Mouse (Mus musculus): ENCODE data around the gene Efs.
"Not testable (repeated sequence)": the region's sequence is repeated elsewhere in the genome, so short reads cannot be mapped to it uniquely, and the experiment has no call there.

Gene Efs

DNA sequence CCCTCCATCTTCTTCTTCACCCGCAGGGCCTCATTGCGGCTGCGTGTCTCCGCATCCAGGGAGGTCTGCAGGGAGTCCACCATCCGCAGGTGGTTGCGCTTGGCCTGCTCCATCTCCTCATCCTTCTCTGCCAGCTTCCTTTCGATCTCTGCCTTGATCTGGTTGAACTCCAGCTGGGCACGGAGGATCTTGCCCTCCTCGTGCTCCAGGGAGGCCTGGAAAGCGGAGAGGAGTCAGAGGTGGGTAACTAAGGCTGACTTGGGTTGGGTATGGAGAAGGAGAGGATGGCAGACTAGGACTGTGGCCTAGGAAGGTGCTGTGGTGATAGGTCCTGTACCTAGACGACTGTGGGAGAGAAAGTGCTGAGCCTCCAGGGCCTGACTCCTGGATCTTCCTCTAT, 21.1 kb upstream of the Efs start:
- not testable (repeated sequence) for DNase-seq

DNA sequence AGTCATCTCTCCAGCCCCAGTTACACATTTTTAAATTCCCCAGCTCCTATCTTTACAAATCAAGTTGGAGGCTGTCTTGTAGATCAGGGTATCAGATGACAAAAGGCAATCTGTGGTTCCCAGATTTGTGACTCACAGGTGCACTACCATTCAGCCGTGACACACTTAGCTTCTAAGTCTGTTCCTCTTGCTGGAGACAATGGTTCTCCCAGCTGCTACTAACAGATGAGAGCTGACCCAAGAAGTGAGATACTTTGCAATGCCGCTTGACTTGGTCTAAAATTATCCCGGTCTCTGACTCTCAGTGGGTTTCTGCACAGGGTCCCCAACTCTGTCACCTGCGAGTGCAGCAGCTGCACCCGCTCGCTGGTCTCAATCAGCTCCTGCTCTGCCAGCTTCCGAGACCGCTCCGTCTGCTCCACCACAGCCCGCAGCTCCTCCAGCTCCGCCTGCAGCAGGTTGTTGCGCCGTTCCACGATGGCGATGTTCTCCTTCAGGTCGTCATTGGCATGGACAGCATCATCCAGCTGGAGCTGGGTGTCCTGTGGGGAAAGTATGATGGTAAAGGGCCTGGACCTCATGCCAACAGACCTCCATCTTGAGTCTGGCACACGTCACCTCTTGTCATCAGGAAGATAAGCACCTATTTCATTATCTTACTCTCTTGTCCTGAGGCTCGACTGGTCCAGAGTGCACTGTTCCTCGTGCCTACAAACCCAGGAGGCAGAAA, 20.2 kb upstream of the Efs start:
- DNase-seq: no peak

DNA sequence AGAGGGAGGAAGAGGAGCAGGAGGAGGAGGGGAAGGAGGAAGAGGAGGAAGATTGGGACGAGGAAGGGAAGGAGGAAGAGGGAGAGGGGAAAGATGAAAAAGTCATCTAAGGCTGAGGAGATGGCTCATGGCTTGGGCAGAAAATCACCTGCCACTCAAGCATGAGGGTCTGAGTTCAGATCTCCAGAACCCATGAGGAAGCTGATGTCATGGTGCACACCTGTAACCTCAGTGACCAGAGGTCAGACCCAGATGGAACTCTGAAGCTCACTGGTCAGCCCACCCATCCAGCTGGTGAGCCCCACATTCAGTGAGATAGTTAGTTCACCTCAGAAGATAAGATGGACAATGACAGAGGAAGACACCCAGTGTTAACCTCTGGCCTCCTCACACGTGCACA, 19.0 kb upstream of the Efs start:
- DNase-seq: no peak

DNA sequence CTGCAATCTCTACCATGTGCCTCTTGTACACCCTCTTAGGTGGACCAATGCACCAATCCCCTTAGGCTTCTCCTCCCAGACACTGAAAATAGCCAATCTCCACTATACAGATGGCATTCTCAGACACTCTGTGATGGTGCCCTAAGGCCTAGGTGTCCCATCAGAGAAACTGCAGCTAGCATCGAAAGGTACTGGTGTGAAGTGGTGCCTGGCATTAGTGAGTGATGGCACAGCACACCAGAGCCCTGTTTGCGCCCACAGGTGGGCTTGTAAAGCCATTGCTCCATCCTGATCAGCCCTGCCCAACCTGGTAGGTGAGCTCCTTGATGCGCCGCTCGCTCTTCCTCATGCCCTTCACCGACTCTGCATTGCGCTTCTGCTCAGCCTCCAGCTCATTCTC, 18.0 kb upstream of the Efs start:
- DNase-seq: no peak

DNA sequence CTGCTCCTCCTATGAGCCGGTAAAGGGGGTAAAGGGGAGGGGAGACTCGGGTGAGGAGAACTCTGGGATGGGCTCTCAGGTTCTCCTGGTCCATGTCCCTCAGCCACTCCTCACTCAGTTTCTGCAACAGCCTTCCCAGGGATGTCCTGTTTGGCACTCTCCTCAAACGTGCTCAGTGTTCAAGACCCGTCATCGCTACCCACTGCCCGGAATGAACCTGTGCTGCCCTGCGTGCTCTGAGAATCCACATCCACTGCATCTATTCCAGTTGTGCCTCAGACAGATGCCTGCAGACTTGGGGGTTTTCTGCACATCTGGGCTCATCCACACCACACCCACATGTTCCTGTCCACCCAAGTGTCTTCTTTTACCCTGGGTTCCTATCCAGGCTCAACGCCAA, 16.6 kb upstream of the Efs start:
- no peak for DNase-seq

DNA sequence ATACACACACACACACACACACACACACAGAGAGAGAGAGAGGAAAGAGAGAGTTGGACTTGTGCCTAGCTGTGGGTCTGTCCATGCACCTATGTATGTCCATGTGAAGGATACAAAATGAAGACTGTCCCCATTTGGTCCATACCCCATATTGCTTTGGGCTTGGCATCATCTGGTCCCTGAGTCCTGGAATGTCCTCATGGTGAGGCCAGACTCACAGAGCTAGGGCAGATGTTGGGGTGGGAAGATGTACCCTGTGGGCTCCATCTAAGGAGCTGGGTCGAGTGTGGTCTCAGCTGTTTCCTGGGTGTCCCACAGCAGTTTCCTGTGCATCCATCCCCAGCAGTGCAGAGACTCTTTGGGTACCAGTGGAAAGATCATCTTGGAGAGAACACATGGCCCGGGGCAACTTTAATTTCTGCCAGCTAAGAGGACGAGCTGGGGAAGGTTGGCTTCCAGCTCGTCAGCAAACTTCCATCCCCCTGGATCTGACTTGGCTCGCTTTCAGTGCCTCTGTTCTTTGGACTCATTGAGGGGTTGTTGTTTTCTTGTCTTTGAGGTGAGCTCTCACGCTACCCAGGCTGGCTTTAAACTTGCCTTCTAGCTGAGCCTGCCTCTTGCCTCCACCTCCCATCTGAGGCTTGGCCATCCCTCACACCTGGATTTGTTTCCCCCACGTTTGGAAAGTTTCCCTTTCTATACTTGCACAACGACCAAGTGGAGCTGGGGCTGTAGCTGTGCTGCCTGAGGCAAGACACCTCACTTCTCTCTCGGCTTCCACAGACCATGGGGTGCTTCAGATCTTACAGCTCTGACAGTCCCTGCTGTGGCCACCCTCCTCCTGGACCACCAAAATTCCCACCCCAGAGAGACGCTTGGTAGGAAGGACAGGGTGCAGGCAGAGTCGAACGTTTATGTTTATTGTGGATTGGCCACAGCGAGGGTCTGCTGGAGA, 15.4 kb upstream of the Efs start:
- DNase-seq: no peak

DNA sequence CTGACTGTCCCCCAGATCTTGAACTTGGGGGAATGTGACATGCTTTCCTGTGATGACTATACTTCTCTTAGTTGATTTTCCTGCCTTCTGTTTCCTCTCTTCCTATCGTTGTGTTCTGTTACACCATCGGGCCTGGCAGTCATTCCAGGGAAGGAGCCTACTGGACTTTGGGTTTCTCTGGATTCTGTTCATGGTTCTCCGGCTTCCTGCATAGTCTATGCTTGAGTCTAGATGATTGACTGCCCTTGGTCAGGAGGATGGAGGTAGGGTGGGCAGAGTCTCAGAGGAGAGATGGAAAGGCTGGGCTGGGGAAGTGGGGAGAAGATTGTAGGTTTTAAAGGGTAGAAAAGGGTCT, 14.2 kb upstream of the Efs start:
- DNase-seq: no peak

DNA sequence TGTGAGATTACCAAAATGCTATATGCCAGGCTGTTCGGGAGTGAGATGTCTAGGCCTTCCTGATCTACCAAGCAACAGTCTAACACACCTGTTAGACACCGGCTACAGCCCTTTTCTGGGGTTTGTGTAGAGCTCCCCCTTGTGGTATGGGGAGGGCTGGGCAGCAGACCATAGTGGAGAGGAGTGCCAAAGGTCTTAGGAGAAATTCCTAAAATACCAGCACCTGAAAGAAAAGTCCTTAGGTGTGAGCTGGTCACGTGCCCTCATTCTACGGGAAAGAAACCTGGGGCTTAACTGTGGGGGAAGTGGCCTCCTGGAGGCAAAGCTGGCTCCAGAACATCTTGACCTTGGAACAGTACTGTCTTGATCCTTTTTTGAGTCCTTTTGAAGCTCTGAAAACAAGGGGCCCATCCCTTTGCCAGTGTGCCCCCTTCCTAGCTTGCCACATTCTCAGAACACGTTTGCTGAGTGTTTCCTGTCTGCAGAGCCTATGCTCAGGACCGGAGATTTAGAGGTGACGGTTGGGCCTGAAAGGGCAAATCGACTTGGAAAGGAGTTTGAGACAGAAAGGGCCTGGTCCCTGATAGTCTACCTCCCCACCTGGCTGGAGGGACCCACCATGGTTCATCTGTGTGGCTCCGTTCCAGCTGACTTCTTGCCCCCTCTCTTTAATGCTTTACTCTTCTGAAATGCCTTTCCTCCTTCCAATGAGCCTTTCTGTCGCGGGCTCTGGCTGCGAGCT, 13.7 kb upstream of the Efs start:
- DNase-seq: peak; percentile 59 to 63

DNA sequence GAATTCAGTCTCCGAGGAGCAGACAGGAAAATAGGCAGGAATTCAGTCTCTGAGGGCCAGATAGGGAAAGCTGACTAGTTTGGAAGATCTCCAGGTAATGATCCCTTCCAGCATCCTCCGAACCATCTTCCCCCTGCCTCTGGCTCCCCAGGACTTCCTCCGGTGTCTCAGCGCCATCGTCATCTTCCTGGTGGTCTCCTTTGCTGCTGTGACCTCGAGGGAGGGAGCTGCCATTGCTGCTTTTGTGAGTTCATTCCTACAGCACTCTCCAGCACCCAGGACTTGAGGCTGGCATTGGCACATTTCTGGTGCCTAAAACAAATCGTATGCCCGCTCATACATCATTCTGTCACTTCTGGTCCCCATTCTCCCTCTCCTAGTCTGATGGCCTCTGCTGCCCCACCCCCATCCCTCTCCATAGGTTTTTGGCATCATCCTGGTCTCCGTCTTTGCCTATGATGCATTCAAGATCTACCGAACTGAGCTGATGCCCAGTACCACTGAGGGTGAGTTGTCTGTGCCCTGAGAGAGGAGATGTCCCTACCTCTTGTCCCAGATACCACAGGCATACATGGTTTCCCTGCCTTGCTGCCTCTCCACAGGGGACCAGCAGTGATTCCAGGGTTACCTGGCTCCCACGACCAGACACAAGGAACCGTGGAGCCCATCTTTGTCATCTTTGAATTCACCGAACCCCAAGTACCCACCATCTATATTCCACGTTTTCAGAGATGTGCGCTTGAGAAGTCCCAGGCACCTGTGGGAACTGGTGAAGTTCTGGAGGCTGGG, 12.7 kb upstream of the Efs start:
- DNase-seq: no peak

DNA sequence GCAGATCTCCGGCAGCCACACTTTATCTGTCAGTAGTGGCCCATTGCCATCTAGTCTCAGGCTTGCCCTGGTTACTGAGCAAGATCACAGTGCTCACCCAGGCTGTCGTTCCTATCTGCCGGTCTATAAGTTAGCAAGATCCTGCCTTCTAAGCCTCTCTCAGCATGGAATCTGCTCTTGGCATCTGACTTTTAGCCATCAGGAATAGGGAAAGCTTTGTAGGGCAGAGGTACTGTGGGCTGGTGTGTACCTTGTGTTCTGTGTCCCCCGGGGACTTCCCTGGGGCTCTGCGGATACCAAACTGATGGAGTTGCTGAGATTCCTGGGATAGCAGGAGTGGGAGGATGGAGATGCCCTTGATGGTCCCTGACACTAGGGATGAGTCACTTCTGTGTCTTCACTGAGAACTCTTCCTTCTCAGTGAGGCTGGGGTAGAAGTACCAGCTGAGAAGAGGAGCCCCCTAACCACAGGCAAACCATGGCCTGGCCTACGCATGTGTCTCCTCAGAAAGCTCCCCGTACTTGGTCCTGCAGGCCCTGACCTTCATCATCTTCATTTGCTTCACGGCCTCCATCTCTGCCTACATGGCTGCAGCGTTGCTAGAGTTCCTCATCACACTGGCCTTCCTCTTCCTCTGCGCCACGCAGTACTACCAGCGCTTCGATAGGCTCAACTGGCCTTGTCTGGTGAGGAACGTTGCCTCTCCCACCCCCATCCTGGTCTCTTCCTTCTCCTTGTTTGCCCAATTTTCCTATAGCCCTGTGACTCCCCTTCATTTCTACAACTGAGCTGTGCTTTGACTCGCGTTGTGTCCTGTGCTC, 11.6 kb upstream of the Efs start:
- DNase-seq: no peak

DNA sequence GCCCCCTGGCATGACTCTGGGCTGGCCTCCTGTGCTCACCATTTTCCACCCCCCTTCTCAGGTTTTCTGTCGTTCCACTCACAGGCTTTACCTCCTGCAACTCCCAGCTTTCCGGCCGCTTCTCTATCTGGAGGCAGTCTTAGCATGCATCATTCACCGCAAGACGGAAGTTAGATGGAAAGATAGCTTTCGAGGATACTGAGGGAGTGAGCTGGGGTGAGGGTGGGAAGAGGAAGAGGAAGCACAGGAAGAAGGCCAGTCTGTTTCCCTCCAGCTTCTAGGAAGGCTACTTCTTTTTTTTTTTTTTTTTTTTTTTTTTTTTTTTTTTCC, 10.9 kb upstream of the Efs start:
- DNase-seq: no peak

DNA sequence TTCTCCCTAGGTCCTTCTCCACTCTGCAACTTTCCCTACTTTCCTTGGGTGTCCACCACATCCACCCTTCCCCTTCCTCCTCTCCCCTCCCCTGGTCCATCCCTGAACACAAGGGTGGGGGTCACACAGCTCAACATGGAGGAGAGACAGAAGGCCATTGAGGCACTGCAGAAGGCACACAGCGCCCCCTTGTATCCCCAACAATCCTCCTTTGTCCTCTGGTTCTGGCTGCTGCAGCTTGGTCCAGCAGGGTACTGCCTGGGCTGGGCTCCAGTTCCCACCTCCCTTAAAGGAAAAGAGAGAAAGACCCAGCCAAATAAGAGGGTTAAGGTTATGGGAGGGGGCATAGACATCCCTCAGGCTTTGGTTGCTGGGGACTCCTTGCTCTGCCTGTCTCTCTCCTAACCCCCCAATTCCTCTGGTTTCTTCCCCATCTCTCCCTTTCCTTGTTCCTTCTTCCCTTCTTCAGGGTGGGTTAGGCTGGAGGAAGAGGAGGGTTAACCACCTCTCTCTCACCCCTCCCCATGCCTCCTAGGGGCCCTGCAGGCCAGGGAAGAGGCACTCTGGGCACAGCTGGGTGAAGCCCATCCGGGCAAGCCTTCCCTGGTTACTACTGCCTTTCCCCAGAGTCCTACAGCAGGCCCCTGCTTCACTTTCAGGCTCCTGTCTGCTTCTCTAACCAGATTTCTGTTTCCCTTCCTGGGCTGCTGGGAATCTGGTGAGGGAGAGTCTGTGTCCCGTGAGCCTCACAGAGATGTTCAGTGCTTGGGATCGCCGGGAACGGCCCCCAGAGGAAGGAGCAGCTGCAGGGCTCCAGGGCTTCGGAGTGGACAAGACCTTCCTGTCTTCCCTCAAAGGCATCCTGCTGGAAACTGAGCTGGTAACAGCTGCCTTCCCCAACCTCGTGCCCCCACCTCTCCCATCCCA, 10.2 kb upstream of the Efs start, which contains the start of gene Cmtm5:
TSS of gene Cmtm5 (plus strand) at position 358 of the 927 bp plus-strand sequence.
- no peak for DNase-seq

DNA sequence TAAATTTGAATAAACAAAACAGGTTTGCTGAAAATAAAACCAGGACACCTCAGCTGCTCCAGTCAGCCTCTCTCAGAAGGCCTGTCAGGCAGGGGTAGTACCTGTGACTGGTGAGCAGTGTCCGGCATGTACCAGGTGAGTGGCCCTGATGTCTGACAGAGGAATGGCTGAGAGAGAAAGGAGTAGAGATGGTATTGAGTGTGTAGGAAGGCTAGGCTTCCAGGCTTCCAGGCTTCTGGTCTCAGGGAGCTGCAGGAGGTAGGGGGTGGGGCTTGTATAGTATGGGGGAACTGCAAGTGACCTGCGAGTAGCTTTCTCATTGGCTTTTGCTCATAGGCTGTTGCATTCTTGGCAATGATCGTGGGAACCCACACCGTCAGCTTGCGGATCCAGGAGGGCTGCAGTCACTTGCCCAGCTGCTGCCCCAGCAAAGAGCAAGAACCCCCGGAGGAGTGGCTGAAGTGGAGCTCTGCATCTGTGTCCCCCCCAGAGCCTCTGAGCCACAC, 6.8 kb upstream of the Efs start, which contains the start of gene Il25:
TSS of gene Il25 (plus strand) at position 51 of the 506 bp plus-strand sequence.
- no peak for DNase-seq

DNA sequence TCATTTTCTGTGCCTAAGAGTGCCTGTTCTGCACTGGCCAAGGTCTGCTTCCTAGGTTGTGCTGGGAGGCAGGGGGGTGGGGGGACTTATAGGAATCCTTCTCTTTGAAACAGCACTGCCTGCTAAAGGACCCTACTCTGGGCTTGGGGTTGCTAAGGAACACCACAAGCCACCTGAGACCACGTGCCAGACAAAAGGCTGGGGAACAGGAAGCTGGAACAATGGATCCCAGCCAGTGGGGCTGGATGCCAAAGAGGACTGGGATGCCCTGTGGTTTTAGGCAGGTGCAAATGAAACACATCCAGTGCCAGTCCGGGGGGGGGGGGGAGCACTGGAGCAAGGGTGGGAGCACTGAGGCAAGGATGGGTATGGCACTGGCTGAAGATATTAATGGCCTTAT, 4.5 kb upstream of the Efs start:
- DNase-seq: no peak

DNA sequence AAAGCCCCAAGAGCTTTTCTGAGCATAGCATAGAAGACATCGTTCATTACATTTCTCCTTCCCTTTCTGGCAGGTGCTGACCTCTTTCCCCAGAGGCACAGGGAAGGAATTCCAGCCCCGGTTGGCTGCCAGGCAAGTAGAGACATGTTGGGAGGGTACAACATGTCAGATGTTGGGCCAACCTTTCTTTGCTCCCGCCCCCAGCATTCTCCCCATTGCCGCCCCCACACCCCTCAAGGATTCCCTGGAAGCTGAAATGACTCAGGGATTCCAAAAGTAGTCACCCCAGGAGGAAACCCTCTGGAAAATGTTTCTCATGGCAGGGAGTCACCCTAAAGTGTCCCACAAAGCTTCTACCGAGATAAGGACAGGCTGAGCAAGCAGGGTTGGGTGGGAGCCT, 3.9 kb upstream of the Efs start:
- DNase-seq: no peak

DNA sequence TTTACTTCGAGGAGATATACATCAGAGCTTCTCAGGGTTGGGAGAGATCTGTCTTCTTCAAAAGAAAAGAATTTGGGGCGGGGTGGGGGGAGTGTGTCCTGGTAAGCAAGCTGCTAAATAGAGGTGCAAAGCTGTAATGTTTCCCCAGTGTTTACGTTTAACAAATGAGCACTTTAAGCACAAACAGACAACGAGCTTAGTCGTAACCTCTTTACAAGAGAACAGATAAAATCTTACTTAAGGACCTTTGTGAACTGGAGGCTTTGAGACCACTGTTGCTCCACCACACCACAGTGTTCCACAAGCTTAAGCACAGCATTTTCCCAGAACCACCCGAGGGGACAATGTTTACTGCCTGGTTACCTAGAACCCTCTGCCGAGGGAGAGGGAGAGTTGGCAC, 1.4 kb upstream of the Efs start:
- no peak for DNase-seq

DNA sequence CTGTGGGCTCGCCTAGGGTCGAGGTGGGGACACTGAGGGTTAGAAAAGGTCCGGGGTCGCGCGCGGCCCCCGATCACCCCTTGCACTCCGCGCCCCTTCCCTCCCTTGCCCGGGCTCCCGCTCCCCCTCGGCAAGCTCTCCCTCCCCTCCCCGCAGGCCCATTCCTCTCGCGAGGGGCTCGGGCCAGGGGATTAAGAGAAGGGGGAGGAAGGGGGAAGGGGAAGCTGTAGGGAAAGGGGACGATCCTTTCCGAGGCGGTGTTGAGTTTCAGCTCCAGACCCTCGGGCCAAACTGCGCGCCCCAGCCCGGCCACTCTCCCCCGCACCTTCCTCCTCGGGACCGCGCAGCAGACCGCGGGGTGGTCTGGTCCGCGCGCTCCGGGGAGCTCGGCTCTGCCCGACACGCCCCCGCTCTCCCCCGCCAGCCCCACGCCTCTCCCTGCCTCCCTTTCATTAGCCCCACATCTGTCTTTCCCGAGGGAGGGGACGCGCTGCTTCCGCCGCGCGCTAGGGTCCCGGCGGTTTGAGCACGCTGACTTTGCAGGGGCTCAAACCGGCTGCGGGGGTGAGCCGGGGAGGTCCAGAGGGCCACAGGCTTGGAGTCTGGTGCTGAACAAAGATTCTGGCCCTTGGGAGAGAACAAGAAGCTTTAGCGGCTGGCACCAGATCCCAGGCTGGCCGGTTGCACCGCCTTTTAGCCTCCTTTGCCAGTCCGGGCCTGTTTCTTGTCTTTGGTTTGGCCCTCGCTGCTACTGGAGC, 654 bp upstream of the Efs start:
- no peak for DNase-seq

DNA sequence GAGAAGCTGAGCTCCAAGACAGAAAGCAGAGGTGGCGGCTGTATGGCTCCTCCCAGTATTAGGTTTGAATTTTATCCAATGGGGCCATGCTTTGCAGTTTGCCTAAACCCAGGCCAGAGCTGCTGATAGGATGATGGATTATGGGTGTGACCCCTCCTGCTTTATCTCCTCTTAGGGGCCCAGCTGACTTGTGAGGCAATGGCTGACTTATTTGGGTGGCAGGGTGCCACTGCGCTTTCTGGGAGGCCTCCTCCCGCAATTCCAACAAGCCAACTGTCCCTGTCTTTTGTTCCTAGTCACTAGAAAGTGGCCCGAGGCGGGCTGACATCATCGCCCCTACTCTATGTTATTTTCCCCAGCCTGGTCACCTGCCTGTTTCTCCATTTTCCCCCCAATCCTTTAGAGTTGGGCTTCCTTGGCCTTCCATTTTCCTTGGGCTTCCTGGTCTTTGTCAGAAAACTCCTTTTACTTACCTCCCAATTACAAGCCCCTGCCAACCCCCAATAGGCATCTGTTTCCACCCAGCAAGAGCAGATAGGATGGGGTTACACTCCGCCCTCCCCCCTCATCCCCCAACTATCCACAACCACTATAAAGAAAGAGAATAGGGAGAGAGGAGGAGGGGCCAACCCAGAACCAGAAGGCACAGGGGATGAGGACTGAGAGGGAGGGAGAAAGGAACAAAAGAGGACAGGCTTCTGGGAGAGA, 1.1 kb downstream of the Efs start:
- DNase-seq: no peak
